Mouse (Mus musculus): Measurements from ENCODE around the gene Trp53i11.

The Trp53i11 gene

GRCm38 (mm10) chr2:93171929-93172328 lies 15.4 kb upstream of the Trp53i11 start:
- DNase-seq (ENCODE audit: low spot score in 2 of 2): no peak

GRCm38 (mm10) chr2:93172460-93172859 lies 14.9 kb upstream of the Trp53i11 start:
- no peak for DNase-seq (ENCODE audit: low spot score in 2 of 2)

- DNase-seq (ENCODE audit: low spot score in 2 of 2): no peak
Observed at GRCm38 (mm10) chr2:93174159-93174558, 13.2 kb upstream of the Trp53i11 start.

GRCm38 (mm10) chr2:93175278-93175677 lies 12.1 kb upstream of the Trp53i11 start:
- DNase-seq (ENCODE audit: low spot score in 2 of 2): no peak

GRCm38 (mm10) chr2:93175721-93176120 lies 11.6 kb upstream of the Trp53i11 start:
- no peak for DNase-seq (ENCODE audit: low spot score in 2 of 2)

- DNase-seq (ENCODE audit: low spot score in 2 of 2): no peak
Observed at GRCm38 (mm10) chr2:93176193-93176798, 11.1 kb upstream of the Trp53i11 start.

GRCm38 (mm10) chr2:93176871-93177667 lies 10.3 kb upstream of the Trp53i11 start:
- no peak for DNase-seq (ENCODE audit: low spot score in 2 of 2)

- no peak for DNase-seq (ENCODE audit: low spot score in 2 of 2)
Observed at GRCm38 (mm10) chr2:93177668-93178312, 9.6 kb upstream of the Trp53i11 start.

- no peak for DNase-seq (ENCODE audit: low spot score in 2 of 2)
Observed at GRCm38 (mm10) chr2:93178313-93178677, 9.1 kb upstream of the Trp53i11 start.

- DNase-seq (ENCODE audit: low spot score in 2 of 2): no peak
Observed at GRCm38 (mm10) chr2:93179603-93180002, 7.7 kb upstream of the Trp53i11 start.

GRCm38 (mm10) chr2:93180077-93180844 lies 7.1 kb upstream of the Trp53i11 start:
- peak; percentile 69 to 72 for DNase-seq (ENCODE audit: low spot score in 2 of 2)

GRCm38 (mm10) chr2:93182859-93183258 lies 4.5 kb upstream of the Trp53i11 start:
- DNase-seq (ENCODE audit: low spot score in 2 of 2): peak; percentile 48 to 65

GRCm38 (mm10) chr2:93188020-93188760 lies 842 bp downstream of the Trp53i11 start:
- DNase-seq (ENCODE audit: low spot score in 2 of 2): no peak

- DNase-seq (ENCODE audit: low spot score in 2 of 2): no peak
Observed at GRCm38 (mm10) chr2:93188761-93189458, 1.6 kb downstream of the Trp53i11 start.

GRCm38 (mm10) chr2:93190771-93191487 lies 3.6 kb downstream of the Trp53i11 start:
- DNase-seq (ENCODE audit: low spot score in 2 of 2): no peak

- no peak for DNase-seq (ENCODE audit: low spot score in 2 of 2)
Observed at GRCm38 (mm10) chr2:93191488-93192181, 4.3 kb downstream of the Trp53i11 start.

GRCm38 (mm10) chr2:93192182-93192560 lies 4.8 kb downstream of the Trp53i11 start:
- no peak for DNase-seq (ENCODE audit: low spot score in 2 of 2)

GRCm38 (mm10) chr2:93192671-93193080 lies 5.3 kb downstream of the Trp53i11 start:
- no peak for DNase-seq (ENCODE audit: low spot score in 2 of 2)

GRCm38 (mm10) chr2:93193806-93194205 lies 6.5 kb downstream of the Trp53i11 start:
- DNase-seq (ENCODE audit: low spot score in 2 of 2): no peak
